Mouse (Mus musculus): Measurements from ENCODE around the gene Gm5089. TPM values are rescaled to one million over a fixed set of nuclear protein-coding genes. Genes with fewer than 3 reads are reported as not detected.

Gene Gm5089
- total and polyA plus RNA-seq, 3 experiments, result not detected

GRCm38 (mm10) chr14:122455562-122455958, 4.6 kb upstream of the Gm5089 start:
- Histone ChIP-seq H3K79me2 (replicated peaks; ENCODE audit: control insufficient read depth, insufficient read depth, low read length) (no peaks in the 10 kb centered on the region), H3K27ac (no peak overlapping the region), H3K4me3 (no peak overlapping the region), H3K27me3 (ENCODE audit: control insufficient read depth, insufficient read depth, low read length) (peaks cover 9% of the 10 kb centered on the region), H3K36me3 (ENCODE audit: control insufficient read depth, insufficient read depth, low read length) (no peaks in the 10 kb centered on the region), H3K9ac (ENCODE audit: low read depth, low read length) (no peak overlapping the region), H3K4me1 (ENCODE audit: control insufficient read depth, insufficient read depth, low read length) (no peaks in the 10 kb centered on the region)
- TF ChIP-seq CTCF (IDR thresholded peaks at IDR 0.05) (no peak), POLR2A (IDR thresholded peaks at IDR 0.05; ENCODE audit: insufficient read depth, low read depth, low read length) (no peak), EP300 (IDR thresholded peaks at IDR 0.05; ENCODE audit: insufficient read depth, low read depth, low read length) (no peak)
- DNase-seq, result no peak
- intact Hi-C loops (cut with DNase I), result no loop called here
- WGBS, result 78% methylated on average over 4 of the region's 4 CpGs

- intact Hi-C loops (cut with DNase I), result no loop called here
- DNase-seq, result no peak
- Histone ChIP-seq H3K4me3 (no peak overlapping the region), H3K79me2 (replicated peaks; ENCODE audit: control insufficient read depth, insufficient read depth, low read length) (no peaks in the 10 kb centered on the region), H3K27me3 (ENCODE audit: control insufficient read depth, insufficient read depth, low read length) (peaks cover 15% of the 10 kb centered on the region), H3K4me1 (ENCODE audit: control insufficient read depth, insufficient read depth, low read length) (no peaks in the 10 kb centered on the region), H3K36me3 (ENCODE audit: control insufficient read depth, insufficient read depth, low read length) (no peaks in the 10 kb centered on the region), H3K27ac (no peak overlapping the region), H3K9ac (ENCODE audit: low read depth, low read length) (no peak overlapping the region)
- 83% methylated on average over 10 of the region's 10 CpGs for WGBS
- TF ChIP-seq CTCF (IDR thresholded peaks at IDR 0.05) (no peak), POLR2A (IDR thresholded peaks at IDR 0.05; ENCODE audit: insufficient read depth, low read depth, low read length) (no peak), EP300 (IDR thresholded peaks at IDR 0.05; ENCODE audit: insufficient read depth, low read depth, low read length) (no peak)
These were observed 4.1 kb upstream of the Gm5089 start for GRCm38 (mm10) chr14:122454901-122455561.

GRCm38 (mm10) chr14:122453996-122454738, 3.3 kb upstream of the Gm5089 start:
- intact Hi-C loops (cut with DNase I), result no loop called here
- Histone ChIP-seq H3K4me3 (no peak overlapping the region), H3K27ac (no peak overlapping the region), H3K4me1 (ENCODE audit: control insufficient read depth, insufficient read depth, low read length) (no peaks in the 10 kb centered on the region), H3K9ac (ENCODE audit: low read depth, low read length) (no peak overlapping the region), H3K79me2 (replicated peaks; ENCODE audit: control insufficient read depth, insufficient read depth, low read length) (no peaks in the 10 kb centered on the region), H3K36me3 (ENCODE audit: control insufficient read depth, insufficient read depth, low read length) (no peaks in the 10 kb centered on the region), H3K27me3 (ENCODE audit: control insufficient read depth, insufficient read depth, low read length) (peaks cover 17% of the 10 kb centered on the region)
- DNase-seq, result no peak
- WGBS, result 35% methylated on average over 12 of the region's 12 CpGs
- TF ChIP-seq EP300 (IDR thresholded peaks at IDR 0.05; ENCODE audit: insufficient read depth, low read depth, low read length), result no peak
- TF ChIP-seq POLR2A (IDR thresholded peaks at IDR 0.05; ENCODE audit: insufficient read depth, low read depth, low read length), result no peak
- TF ChIP-seq CTCF (IDR thresholded peaks at IDR 0.05), result no peak

- no peaks in the 10 kb centered on the region for H3K36me3 ChIP-seq (ENCODE audit: control insufficient read depth, insufficient read depth, low read length)
- TF ChIP-seq EP300 (IDR thresholded peaks at IDR 0.05; ENCODE audit: insufficient read depth, low read depth, low read length), result no peak
- 0 out of 2 replicates have a peak, but pooled peaks have one; percentile 2 for TF ChIP-seq CTCF (IDR thresholded peaks at IDR 0.05)
- H3K27ac ChIP-seq, result no peak overlapping the region
- DNase-seq, result no peak
- H3K4me3 ChIP-seq, result no peak overlapping the region
- 19% methylated on average over 32 of the region's 32 CpGs for WGBS
- intact Hi-C loops (cut with DNase I), result no loop called here
- H3K4me1 ChIP-seq (ENCODE audit: control insufficient read depth, insufficient read depth, low read length), result no peaks in the 10 kb centered on the region
- no peaks in the 10 kb centered on the region for H3K79me2 ChIP-seq (replicated peaks; ENCODE audit: control insufficient read depth, insufficient read depth, low read length)
- H3K9ac ChIP-seq (ENCODE audit: low read depth, low read length), result no peak overlapping the region
- H3K27me3 ChIP-seq (ENCODE audit: control insufficient read depth, insufficient read depth, low read length), result peaks cover 17% of the 10 kb centered on the region
These were observed 2.6 kb upstream of the Gm5089 start for GRCm38 (mm10) chr14:122453388-122453995.

- no peak for DNase-seq
- no peak overlapping the region for H3K9ac ChIP-seq (ENCODE audit: low read depth, low read length)
- TF ChIP-seq CTCF (IDR thresholded peaks at IDR 0.05) (no peak), EP300 (IDR thresholded peaks at IDR 0.05; ENCODE audit: insufficient read depth, low read depth, low read length) (no peak), POLR2A (IDR thresholded peaks at IDR 0.05; ENCODE audit: insufficient read depth, low read depth, low read length) (no peak)
- intact Hi-C loops (cut with DNase I), result no loop called here
- H3K4me3 ChIP-seq, result no peak overlapping the region
- WGBS, result 63% methylated on average over 13 of the region's 13 CpGs
- H3K27me3 ChIP-seq (ENCODE audit: control insufficient read depth, insufficient read depth, low read length), result peaks cover 17% of the 10 kb centered on the region
- H3K79me2 ChIP-seq (replicated peaks; ENCODE audit: control insufficient read depth, insufficient read depth, low read length), result no peaks in the 10 kb centered on the region
- H3K4me1 ChIP-seq (ENCODE audit: control insufficient read depth, insufficient read depth, low read length), result no peaks in the 10 kb centered on the region
- H3K27ac ChIP-seq, result no peak overlapping the region
- no peaks in the 10 kb centered on the region for H3K36me3 ChIP-seq (ENCODE audit: control insufficient read depth, insufficient read depth, low read length)
These were observed 1.9 kb upstream of the Gm5089 start for GRCm38 (mm10) chr14:122452701-122453387.

Data from heart, adult 2 months (tissue).